Mouse (Mus musculus) heart, adult 2 months (tissue): ENCODE measurements around the gene Wnt7a. TPM values are rescaled to one million over a fixed set of nuclear protein-coding genes. Genes with fewer than 3 reads are reported as not detected.

Experiments
- DNase-seq, 2 experiments: peaks; one replicate each; pipeline ENCODE4 v3.0.0; 2021
- H3K27ac ChIP-seq: fragments of 200-600 bp; 2 replicates; pipeline ENCODE4 v1.8.1; 2022
- H3K27me3 ChIP-seq: fragments of 200-500 bp; 2 replicates; pipeline ENCODE4 v1.6.1; 2012; ENCODE audit warnings: mild to moderate bottlenecking, low read length, inconsistent platforms, mixed read lengths; ENCODE audit not compliant: control insufficient read depth, insufficient read depth
- H3K36me3 ChIP-seq: fragments of 200-500 bp; 2 replicates; pipeline ENCODE4 v1.6.1; 2012; ENCODE audit warnings: low read length, inconsistent platforms; ENCODE audit not compliant: control insufficient read depth, insufficient read depth
- H3K4me1 ChIP-seq: fragments of 200-500 bp; 2 replicates; pipeline ENCODE4 v1.6.1; 2011; ENCODE audit warnings: low read length; ENCODE audit not compliant: control insufficient read depth, insufficient read depth
- H3K4me3 ChIP-seq: fragments of 200-600 bp; 2 replicates; pipeline ENCODE4 v1.8.1; 2022
- H3K79me2 ChIP-seq: fragments of 200-500 bp; replicated peaks from 2 replicates; pipeline ENCODE4 v1.6.1; 2012; ENCODE audit warnings: mild to moderate bottlenecking, inconsistent platforms, low read length, moderate library complexity, mixed read lengths; ENCODE audit not compliant: control insufficient read depth, insufficient read depth
- H3K9ac ChIP-seq: fragments of 200-500 bp; 2 replicates; pipeline ENCODE4 v1.6.1; 2012; ENCODE audit warnings: low read depth, mild to moderate bottlenecking, control low read depth, inconsistent platforms, low read length, mixed read lengths
- CTCF ChIP-seq: fragments of 200-600 bp; IDR thresholded peaks from 2 replicates; pipeline ENCODE4 v1.8.1; 2022; ENCODE audit warnings: antibody characterized with exemption, mild to moderate bottlenecking, moderate library complexity
- EP300 ChIP-seq: fragments of 200-500 bp; IDR thresholded peaks from 2 replicates; pipeline ENCODE4 v1.6.1; 2011; ENCODE audit warnings: low read depth, low read length, control low read depth; ENCODE audit not compliant: insufficient read depth
- POLR2A ChIP-seq: fragments of 200-500 bp; IDR thresholded peaks from 2 replicates; pipeline ENCODE4 v1.6.1; 2011; ENCODE audit warnings: mild to moderate bottlenecking, low read depth, low read length, control low read depth; ENCODE audit not compliant: insufficient read depth
- WGBS: fragments of 180-500 bp; shearing (Covaris S2); methylation state at CpG from one replicate; pipeline ENCODE4 v1.1.7; 2018; 5-methylcytosine and 5-hydroxymethylcytosine counted together
- intact Hi-C: fragments of 180-260 bp; cut with DNase I; formaldehyde crosslinking; loops from one replicate; pipeline ENCODE4 v1.15.1; 2025
- polyA plus RNA-seq: library from polyadenylated mRNA; depleted of rRNA; stranded (reverse); fragments of >200 nt; gene quantifications from 2 replicates; pipeline ENCODE4 v1.2.3, GENCODE M21; 2012
- total RNA-seq, 2 experiments: library from RNA; stranded (reverse); gene quantifications; 2 replicates each; pipeline ENCODE4 v1.2.3; 2021

Wnt7a gene
- total and polyA plus RNA-seq, 3 experiments = not detected

- 52% methylated on average over 2 of the region's 2 CpGs for WGBS
- H3K9ac ChIP-seq = no peak overlapping the region
Observed at GRCm38 (mm10) chr6:91358394-91358793, 52.8 kb downstream of the Wnt7a start.

GRCm38 (mm10) chr6:91357238-91357876, 53.8 kb downstream of the Wnt7a start:
- no peak overlapping the region for H3K4me3 ChIP-seq
- no peak overlapping the region for H3K27ac ChIP-seq
- DNase-seq = no peak
- 45% methylated on average over 13 of the region's 13 CpGs for WGBS
- H3K27me3 ChIP-seq = no peaks in the 10 kb centered on the region
- H3K79me2 ChIP-seq = no peaks in the 10 kb centered on the region
- intact Hi-C loops = no loop called here
- TF ChIP-seq CTCF (no peak), POLR2A (no peak), EP300 (no peak)
- H3K9ac ChIP-seq = no peak overlapping the region
- H3K4me1 ChIP-seq = no peaks in the 10 kb centered on the region
- no peaks in the 10 kb centered on the region for H3K36me3 ChIP-seq

More at GRCm38 (mm10) chr6:91358394-91358793, 52.8 kb downstream of the Wnt7a start:
- Histone ChIP-seq H3K36me3 (no peaks in the 10 kb centered on the region), H3K4me1 (no peaks in the 10 kb centered on the region), H3K4me3 (no peak overlapping the region), H3K27ac (no peak overlapping the region), H3K79me2 (no peaks in the 10 kb centered on the region), H3K27me3 (no peaks in the 10 kb centered on the region)
- intact Hi-C loops = no loop called here
- no peak for TF ChIP-seq POLR2A
- no peak for TF ChIP-seq CTCF
- TF ChIP-seq EP300 = no peak
- DNase-seq = no peak

GRCm38 (mm10) chr6:91349620-91350019, 61.5 kb downstream of the Wnt7a start:
- intact Hi-C loops = no loop called here
- 47% methylated on average over 9 of the region's 9 CpGs for WGBS

GRCm38 (mm10) chr6:91347721-91348120, 63.4 kb downstream of the Wnt7a start:
- H3K27me3 ChIP-seq = no peaks in the 10 kb centered on the region
- no peak for DNase-seq
- intact Hi-C loops = no loop called here
- WGBS = 24% methylated on average over 7 of the region's 7 CpGs
- H3K27ac ChIP-seq = no peak overlapping the region
- TF ChIP-seq POLR2A (no peak), CTCF (no peak), EP300 (no peak)
- no peaks in the 10 kb centered on the region for H3K36me3 ChIP-seq
- no peaks in the 10 kb centered on the region for H3K4me1 ChIP-seq
- H3K9ac ChIP-seq = no peak overlapping the region
- H3K79me2 ChIP-seq = no peaks in the 10 kb centered on the region
- H3K4me3 ChIP-seq = no peak overlapping the region

More at GRCm38 (mm10) chr6:91349620-91350019, 61.5 kb downstream of the Wnt7a start:
- H3K9ac ChIP-seq = no peak overlapping the region
- TF ChIP-seq CTCF (no peak), EP300 (no peak), POLR2A (no peak)
- no peaks in the 10 kb centered on the region for H3K4me1 ChIP-seq
- H3K27me3 ChIP-seq = no peaks in the 10 kb centered on the region
- no peaks in the 10 kb centered on the region for H3K36me3 ChIP-seq
- DNase-seq = no peak
- H3K4me3 ChIP-seq = no peak overlapping the region
- H3K79me2 ChIP-seq = no peaks in the 10 kb centered on the region
- H3K27ac ChIP-seq = no peak overlapping the region

GRCm38 (mm10) chr6:91346906-91347156, 64.3 kb downstream of the Wnt7a start:
- no peaks in the 10 kb centered on the region for H3K36me3 ChIP-seq
- DNase-seq = no peak
- no peaks in the 10 kb centered on the region for H3K79me2 ChIP-seq
- no peaks in the 10 kb centered on the region for H3K4me1 ChIP-seq
- H3K9ac ChIP-seq = no peak overlapping the region
- TF ChIP-seq CTCF (no peak), POLR2A (no peak), EP300 (no peak)
- intact Hi-C loops = no loop called here
- WGBS = 46% methylated on average over 3 of the region's 3 CpGs
- no peak overlapping the region for H3K4me3 ChIP-seq
- no peak overlapping the region for H3K27ac ChIP-seq
- no peaks in the 10 kb centered on the region for H3K27me3 ChIP-seq

- WGBS = 57% methylated on average over 10 of the region's 10 CpGs
- H3K9ac ChIP-seq = no peak overlapping the region
- H3K36me3 ChIP-seq = no peaks in the 10 kb centered on the region
- no peak overlapping the region for H3K4me3 ChIP-seq
- H3K4me1 ChIP-seq = no peaks in the 10 kb centered on the region
- intact Hi-C loops = no loop called here
- DNase-seq = no peak
- TF ChIP-seq CTCF = no peak
- no peak for TF ChIP-seq POLR2A
- H3K27ac ChIP-seq = no peak overlapping the region
- no peaks in the 10 kb centered on the region for H3K27me3 ChIP-seq
- no peaks in the 10 kb centered on the region for H3K79me2 ChIP-seq
Observed at GRCm38 (mm10) chr6:91346071-91346905, 64.9 kb downstream of the Wnt7a start.
